Mouse (Mus musculus): Measurements from ENCODE around the gene Umodl1. TPM values are rescaled to one million over a fixed set of nuclear protein-coding genes. Genes with fewer than 3 reads are reported as not detected.
A peak's percentile ranks its signal among the peaks of the same experiment; 100 is the strongest.

The Umodl1 gene
- total and polyA plus RNA-seq, 2 experiments, result not detected

GRCm38 (mm10) chr17:31034165-31034564 lies 79.7 kb downstream of the Umodl1 start:
- H3K4me1 ChIP-seq (ENCODE audit: control insufficient read depth, insufficient read depth, low read length), result peaks cover 16% of the 10 kb centered on the region
- DNase-seq (ENCODE audit: extremely low read depth, low read depth, low spot score), result no peak
- no peaks in the 10 kb centered on the region for H3K79me2 ChIP-seq (ENCODE audit: control insufficient read depth, insufficient read depth, low read length)
- TF ChIP-seq CTCF (IDR thresholded peaks at IDR 0.05; ENCODE audit: low read depth, low read length) (no peak), POLR2A (IDR thresholded peaks at IDR 0.05; ENCODE audit: extremely low read depth, insufficient read depth, low read length) (no peak)
- H3K4me3 ChIP-seq (ENCODE audit: insufficient read depth, low read depth, low read length), result no peak overlapping the region
- no peaks in the 10 kb centered on the region for H3K27me3 ChIP-seq (ENCODE audit: control insufficient read depth, insufficient read depth, low read length)
- H3K9ac ChIP-seq (ENCODE audit: low read depth, low read length), result no peak overlapping the region
- H3K36me3 ChIP-seq (ENCODE audit: control insufficient read depth, insufficient read depth, low read length), result no peaks in the 10 kb centered on the region
- 73% methylated on average over 5 of the region's 5 CpGs for WGBS
- H3K27ac ChIP-seq (replicated peaks; ENCODE audit: insufficient read depth, low read depth, low read length), result no peak overlapping the region

- Histone ChIP-seq H3K4me1 (ENCODE audit: control insufficient read depth, insufficient read depth, low read length) (peaks cover 15% of the 10 kb centered on the region), H3K79me2 (ENCODE audit: control insufficient read depth, insufficient read depth, low read length) (no peaks in the 10 kb centered on the region), H3K9ac (ENCODE audit: low read depth, low read length) (no peak overlapping the region), H3K27me3 (ENCODE audit: control insufficient read depth, insufficient read depth, low read length) (no peaks in the 10 kb centered on the region), H3K4me3 (ENCODE audit: insufficient read depth, low read depth, low read length) (no peak overlapping the region), H3K36me3 (ENCODE audit: control insufficient read depth, insufficient read depth, low read length) (no peaks in the 10 kb centered on the region), H3K27ac (replicated peaks; ENCODE audit: insufficient read depth, low read depth, low read length) (no peak overlapping the region)
- no peak for TF ChIP-seq CTCF (IDR thresholded peaks at IDR 0.05; ENCODE audit: low read depth, low read length)
- no peak for TF ChIP-seq POLR2A (IDR thresholded peaks at IDR 0.05; ENCODE audit: extremely low read depth, insufficient read depth, low read length)
- DNase-seq (ENCODE audit: extremely low read depth, low read depth, low spot score), result no peak
- 82% methylated on average over 9 of the region's 9 CpGs for WGBS
Observed at GRCm38 (mm10) chr17:31034674-31035356, 80.4 kb downstream of the Umodl1 start.

GRCm38 (mm10) chr17:31036168-31036876 lies 81.9 kb downstream of the Umodl1 start:
- no peak overlapping the region for H3K9ac ChIP-seq (ENCODE audit: low read depth, low read length)
- H3K27ac ChIP-seq (replicated peaks; ENCODE audit: insufficient read depth, low read depth, low read length), result no peak overlapping the region
- H3K79me2 ChIP-seq (ENCODE audit: control insufficient read depth, insufficient read depth, low read length), result no peaks in the 10 kb centered on the region
- no peak overlapping the region for H3K4me3 ChIP-seq (ENCODE audit: insufficient read depth, low read depth, low read length)
- H3K36me3 ChIP-seq (ENCODE audit: control insufficient read depth, insufficient read depth, low read length), result no peaks in the 10 kb centered on the region
- H3K27me3 ChIP-seq (ENCODE audit: control insufficient read depth, insufficient read depth, low read length), result no peaks in the 10 kb centered on the region
- WGBS, result 76% methylated on average over 22 of the region's 22 CpGs
- no peak for DNase-seq (ENCODE audit: extremely low read depth, low read depth, low spot score)
- H3K4me1 ChIP-seq (ENCODE audit: control insufficient read depth, insufficient read depth, low read length), result peaks cover 21% of the 10 kb centered on the region
- TF ChIP-seq CTCF (IDR thresholded peaks at IDR 0.05; ENCODE audit: low read depth, low read length) (no peak), POLR2A (IDR thresholded peaks at IDR 0.05; ENCODE audit: extremely low read depth, insufficient read depth, low read length) (no peak)

GRCm38 (mm10) chr17:31037331-31037730 lies 82.9 kb downstream of the Umodl1 start:
- no peak for TF ChIP-seq CTCF (IDR thresholded peaks at IDR 0.05; ENCODE audit: low read depth, low read length)
- no peak for TF ChIP-seq POLR2A (IDR thresholded peaks at IDR 0.05; ENCODE audit: extremely low read depth, insufficient read depth, low read length)
- H3K27ac ChIP-seq (replicated peaks; ENCODE audit: insufficient read depth, low read depth, low read length), result no peak overlapping the region
- no peaks in the 10 kb centered on the region for H3K79me2 ChIP-seq (ENCODE audit: control insufficient read depth, insufficient read depth, low read length)
- 89% methylated on average over 8 of the region's 8 CpGs for WGBS
- no peak overlapping the region for H3K4me3 ChIP-seq (ENCODE audit: insufficient read depth, low read depth, low read length)
- peaks cover 21% of the 10 kb centered on the region for H3K4me1 ChIP-seq (ENCODE audit: control insufficient read depth, insufficient read depth, low read length)
- H3K27me3 ChIP-seq (ENCODE audit: control insufficient read depth, insufficient read depth, low read length), result no peaks in the 10 kb centered on the region
- no peak for DNase-seq (ENCODE audit: extremely low read depth, low read depth, low spot score)
- no peaks in the 10 kb centered on the region for H3K36me3 ChIP-seq (ENCODE audit: control insufficient read depth, insufficient read depth, low read length)
- H3K9ac ChIP-seq (ENCODE audit: low read depth, low read length), result no peak overlapping the region

GRCm38 (mm10) chr17:31038381-31038780 lies 83.9 kb downstream of the Umodl1 start:
- Histone ChIP-seq H3K36me3 (ENCODE audit: control insufficient read depth, insufficient read depth, low read length) (no peaks in the 10 kb centered on the region), H3K79me2 (ENCODE audit: control insufficient read depth, insufficient read depth, low read length) (no peaks in the 10 kb centered on the region), H3K27ac (replicated peaks; ENCODE audit: insufficient read depth, low read depth, low read length) (peak overlapping the region; percentile 26; the same call in 1 of the 2 replicates), H3K9ac (ENCODE audit: low read depth, low read length) (no peak overlapping the region), H3K4me3 (ENCODE audit: insufficient read depth, low read depth, low read length) (no peak overlapping the region), H3K27me3 (ENCODE audit: control insufficient read depth, insufficient read depth, low read length) (no peaks in the 10 kb centered on the region), H3K4me1 (ENCODE audit: control insufficient read depth, insufficient read depth, low read length) (peaks cover 21% of the 10 kb centered on the region)
- DNase-seq (ENCODE audit: extremely low read depth, low read depth, low spot score), result peak; percentile 65
- no peak for TF ChIP-seq CTCF (IDR thresholded peaks at IDR 0.05; ENCODE audit: low read depth, low read length)
- TF ChIP-seq POLR2A (IDR thresholded peaks at IDR 0.05; ENCODE audit: extremely low read depth, insufficient read depth, low read length), result no peak
- WGBS, result 16% methylated on average over 4 of the region's 4 CpGs

GRCm38 (mm10) chr17:31039626-31040025 lies 85.2 kb downstream of the Umodl1 start:
- no peaks in the 10 kb centered on the region for H3K36me3 ChIP-seq (ENCODE audit: control insufficient read depth, insufficient read depth, low read length)
- no peak overlapping the region for H3K9ac ChIP-seq (ENCODE audit: low read depth, low read length)
- peaks cover 21% of the 10 kb centered on the region for H3K4me1 ChIP-seq (ENCODE audit: control insufficient read depth, insufficient read depth, low read length)
- no peaks in the 10 kb centered on the region for H3K27me3 ChIP-seq (ENCODE audit: control insufficient read depth, insufficient read depth, low read length)
- no peak overlapping the region for H3K4me3 ChIP-seq (ENCODE audit: insufficient read depth, low read depth, low read length)
- TF ChIP-seq POLR2A (IDR thresholded peaks at IDR 0.05; ENCODE audit: extremely low read depth, insufficient read depth, low read length) (no peak), CTCF (IDR thresholded peaks at IDR 0.05; ENCODE audit: low read depth, low read length) (no peak)
- no peak overlapping the region for H3K27ac ChIP-seq (replicated peaks; ENCODE audit: insufficient read depth, low read depth, low read length)
- H3K79me2 ChIP-seq (ENCODE audit: control insufficient read depth, insufficient read depth, low read length), result no peaks in the 10 kb centered on the region
- 26% methylated on average over 7 of the region's 7 CpGs for WGBS
- DNase-seq (ENCODE audit: extremely low read depth, low read depth, low spot score), result peak; percentile 90
